Mouse (Mus musculus) lung, embryonic 14.5 days (tissue): ENCODE measurements around the gene P3h3. TPM values are rescaled to one million over a fixed set of nuclear protein-coding genes. Genes with fewer than 3 reads are reported as not detected.
"Not testable (repeated sequence)": the region's sequence is repeated elsewhere in the genome, so short reads cannot be mapped to it uniquely, and the experiment has no call there.

ENCODE experiments used
- ATAC-seq: fragments of 200-750 bp; cut with Nextera tagmentation; 2 replicates; pipeline ENCODE4 v1.8.0; 2017; ENCODE audit warnings: mild to moderate bottlenecking, moderate TSS enrichment, moderate library complexity; ENCODE audit not compliant: insufficient read depth
- DNase-seq: peaks from one replicate; pipeline ENCODE4 v3.0.0-alpha.2; 2015
- H3K27ac ChIP-seq: fragments of 300-500 bp; sonication (generic); 2 replicates; pipeline ENCODE4 v1.5.1; 2014; ENCODE audit warnings: low read depth, mild to moderate bottlenecking, moderate library complexity
- H3K27me3 ChIP-seq: fragments of 300-500 bp; sonication (generic); 2 replicates; pipeline ENCODE4 v1.6.1; 2014; ENCODE audit warnings: low read length, control low read depth; ENCODE audit not compliant: insufficient read depth
- H3K36me3 ChIP-seq: fragments of 300-500 bp; sonication (generic); 2 replicates; pipeline ENCODE4 v1.6.1; 2014; ENCODE audit warnings: control low read depth; ENCODE audit not compliant: insufficient read depth
- H3K4me1 ChIP-seq: fragments of 300-500 bp; sonication (generic); 2 replicates; pipeline ENCODE4 v1.6.1; 2014; ENCODE audit warnings: antibody characterized with exemption, control low read depth; ENCODE audit not compliant: insufficient read depth
- H3K4me2 ChIP-seq: fragments of 300-500 bp; sonication (generic); 2 replicates; pipeline ENCODE4 v1.6.1; 2014; ENCODE audit warnings: mild to moderate bottlenecking
- H3K4me3 ChIP-seq: fragments of 300-500 bp; sonication (generic); 2 replicates; pipeline ENCODE4 v1.5.1; 2014; ENCODE audit warnings: low read depth, low read length
- H3K9ac ChIP-seq: fragments of 300-500 bp; sonication (generic); 2 replicates; pipeline ENCODE4 v1.6.1; 2014
- H3K9me3 ChIP-seq: fragments of 300-500 bp; sonication (generic); 2 replicates; pipeline ENCODE4 v1.6.1; 2016; ENCODE audit warnings: low read depth, low read length, control low read depth
- CTCF ChIP-seq: IDR thresholded peaks from 2 replicates; pipeline ENCODE4 v1.5.1; 2016; ENCODE audit warnings: antibody characterized with exemption, low read depth
- WGBS: fragments of 180-500 bp; shearing (Covaris S2); extraction: QIAGEN DNeasy Blood & Tissue Kit; methylation state at CpG from one replicate; pipeline ENCODE4 v1.1.7; 2014; 5-methylcytosine and 5-hydroxymethylcytosine counted together
- polyA plus RNA-seq: library from polyadenylated mRNA; unstranded; fragments of >200 nt; fragmentation: Nextera tagmentation; extraction: Ambion mirVana; gene quantifications from 2 replicates; pipeline ENCODE4 v1.2.1, GENCODE M21; 2014

P3h3 gene
- polyA plus RNA-seq, 1 experiment from 2014 or later = 34.3 TPM

GRCm38 (mm10) chr6:124900056-124900800 lies 42.7 kb upstream of the P3h3 start:
- no peak overlapping the region for H3K4me2 ChIP-seq
- DNase-seq (no peak), ATAC-seq (no peak)
- peaks cover 7% of the 10 kb centered on the region; the same call in 1 of the 2 replicates for H3K4me1 ChIP-seq
- H3K9ac ChIP-seq = no peak overlapping the region
- no peak overlapping the region for H3K4me3 ChIP-seq
- no peaks in the 10 kb centered on the region for H3K27me3 ChIP-seq
- 62% methylated on average over 8 of the region's 8 CpGs for WGBS
- no peaks in the 10 kb centered on the region for H3K9me3 ChIP-seq
- TF ChIP-seq CTCF = no peak
- H3K36me3 ChIP-seq = no peaks in the 10 kb centered on the region
- no peak overlapping the region for H3K27ac ChIP-seq

- H3K4me1 ChIP-seq = no peaks in the 10 kb centered on the region
- H3K27ac ChIP-seq = no peak overlapping the region
- no peaks in the 10 kb centered on the region for H3K36me3 ChIP-seq
- DNase-seq (no peak), ATAC-seq (no peak)
- no peak for TF ChIP-seq CTCF
- H3K4me3 ChIP-seq = no peak overlapping the region
- no peak overlapping the region for H3K4me2 ChIP-seq
- H3K27me3 ChIP-seq = no peaks in the 10 kb centered on the region
- H3K9ac ChIP-seq = no peak overlapping the region
- H3K9me3 ChIP-seq = no peaks in the 10 kb centered on the region
- 13% methylated on average over 3 of the region's 3 CpGs for WGBS
Measured at GRCm38 (mm10) chr6:124898359-124898758, 40.8 kb upstream of the P3h3 start.

- H3K4me3 ChIP-seq, DNase-seq, H3K36me3 ChIP-seq, H3K9ac ChIP-seq, H3K4me2 ChIP-seq, H3K9me3 ChIP-seq, ATAC-seq, H3K4me1 ChIP-seq, H3K27me3 ChIP-seq, H3K27ac ChIP-seq: not testable (repeated sequence)
- WGBS = 88% methylated on average over 2 of the region's 2 CpGs
Measured at GRCm38 (mm10) chr6:124894113-124894512, 36.6 kb upstream of the P3h3 start.

GRCm38 (mm10) chr6:124890997-124891396 lies 33.4 kb upstream of the P3h3 start:
- no peak for ATAC-seq
- Histone ChIP-seq H3K36me3 (no peaks in the 10 kb centered on the region), H3K4me2 (no peak overlapping the region), H3K9me3 (no peaks in the 10 kb centered on the region), H3K9ac (no peak overlapping the region), H3K4me3 (no peak overlapping the region), H3K27me3 (no peaks in the 10 kb centered on the region), H3K4me1 (no peaks in the 10 kb centered on the region), H3K27ac (no peak overlapping the region)
- WGBS = 37% methylated on average over 6 of the region's 6 CpGs
- TF ChIP-seq CTCF = no peak
- no peak for DNase-seq

GRCm38 (mm10) chr6:124888555-124889125 lies 31.1 kb upstream of the P3h3 start:
- 85% methylated on average over 6 of the region's 6 CpGs for WGBS
- H3K27ac ChIP-seq = no peak overlapping the region
- H3K9me3 ChIP-seq = no peaks in the 10 kb centered on the region
- no peak for ATAC-seq
- no peak overlapping the region for H3K9ac ChIP-seq
- H3K36me3 ChIP-seq = no peaks in the 10 kb centered on the region
- H3K27me3 ChIP-seq = no peaks in the 10 kb centered on the region
- no peak for TF ChIP-seq CTCF
- H3K4me2 ChIP-seq = no peak overlapping the region
- no peaks in the 10 kb centered on the region for H3K4me1 ChIP-seq
- no peak for DNase-seq
- no peak overlapping the region for H3K4me3 ChIP-seq

GRCm38 (mm10) chr6:124887986-124888385 lies 30.4 kb upstream of the P3h3 start, which contains the start of gene Cd4:
TSS of gene Cd4 (minus strand) at chr6:124888221.
- H3K4me2 ChIP-seq = no peak within 1 kb of the TSS
- 79% methylated on average over 9 of the region's 9 CpGs for WGBS
- no peak for TF ChIP-seq CTCF
- no peak within 1 kb of the TSS for H3K9ac ChIP-seq
- DNase-seq (no peak), ATAC-seq (no peak)
- H3K27me3 ChIP-seq = no peaks in the 10 kb centered on the region
- H3K9me3 ChIP-seq = no peaks in the 10 kb centered on the region
- no peaks in the 10 kb centered on the region for H3K4me1 ChIP-seq
- no peak within 1 kb of the TSS for H3K4me3 ChIP-seq
- no peaks in the 10 kb centered on the region for H3K36me3 ChIP-seq
- no peak within 1 kb of the TSS for H3K27ac ChIP-seq

GRCm38 (mm10) chr6:124885956-124886381 lies 28.4 kb upstream of the P3h3 start:
- H3K27ac ChIP-seq = no peak overlapping the region
- no peaks in the 10 kb centered on the region for H3K9me3 ChIP-seq
- no peaks in the 10 kb centered on the region for H3K36me3 ChIP-seq
- DNase-seq = no peak
- no peaks in the 10 kb centered on the region for H3K27me3 ChIP-seq
- no peaks in the 10 kb centered on the region for H3K4me1 ChIP-seq
- no peak overlapping the region for H3K4me2 ChIP-seq
- ATAC-seq = no peak
- no peak overlapping the region for H3K9ac ChIP-seq
- 87% methylated on average over 8 of the region's 8 CpGs for WGBS
- no peak overlapping the region for H3K4me3 ChIP-seq
- TF ChIP-seq CTCF = no peak
